Mouse (Mus musculus): Measurements from ENCODE around the gene Vapb.

Vapb gene

DNA sequence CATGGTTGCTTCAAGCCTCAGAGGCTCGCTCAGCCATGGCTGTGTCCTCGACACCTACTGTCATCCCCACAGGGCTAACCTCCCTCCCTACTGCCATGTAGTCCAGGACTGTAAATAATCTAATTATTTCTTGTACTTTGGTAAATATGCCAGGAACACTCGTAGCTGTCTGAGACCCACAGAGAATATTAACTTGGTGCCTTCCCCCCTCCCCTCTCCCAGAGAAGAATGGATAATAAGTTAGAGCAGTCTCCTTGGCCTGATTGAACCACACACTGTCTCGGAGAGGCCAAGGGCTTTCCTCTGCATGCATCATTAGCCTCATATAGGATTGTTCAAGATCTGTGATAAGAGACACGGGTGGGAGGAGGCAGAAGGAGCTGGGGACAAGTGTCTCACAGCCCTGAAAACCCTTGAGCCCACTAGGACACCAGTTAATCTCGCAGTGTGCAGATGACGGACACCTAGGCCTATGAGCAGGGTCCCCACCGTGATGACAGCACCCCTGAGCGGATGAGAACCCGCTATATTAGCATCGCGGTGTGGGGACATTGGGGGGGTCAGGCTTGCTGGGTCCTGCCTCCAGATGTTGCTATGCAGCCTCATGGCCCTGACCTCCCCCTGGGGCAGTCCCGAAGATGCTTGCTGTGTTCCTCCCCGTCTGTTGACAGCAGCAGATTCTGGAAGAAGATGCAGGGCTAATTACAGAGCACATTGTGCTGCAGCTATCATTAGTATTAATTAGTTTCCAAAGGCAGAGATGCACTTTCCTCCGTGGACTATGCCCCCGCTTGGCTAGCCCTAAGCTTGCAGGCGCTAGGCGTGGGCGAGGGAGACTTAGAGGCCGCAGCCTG, 54.8 kb downstream of the Vapb start:
- DNase-seq (ENCODE audit: low read depth, low spot score): no peak

DNA sequence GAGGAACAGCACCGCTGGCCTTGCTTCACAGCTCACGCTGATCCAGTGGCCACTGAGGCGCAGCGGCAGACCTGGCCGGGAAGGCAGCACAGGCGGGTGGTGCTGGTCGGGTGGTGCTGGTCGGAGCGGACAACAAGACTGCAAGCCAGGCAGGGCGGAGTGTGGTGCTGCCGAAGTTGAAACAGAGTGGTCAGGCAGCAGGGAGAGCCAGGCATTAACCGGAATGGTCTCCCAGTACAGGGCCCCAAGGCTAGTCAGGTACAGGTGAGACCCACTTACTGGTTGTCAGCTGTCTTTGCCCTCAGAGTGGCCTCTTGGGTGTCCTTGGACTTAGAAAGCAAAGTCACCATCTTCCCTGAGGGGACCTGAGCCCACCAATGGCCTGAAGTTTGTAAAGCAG, 56.7 kb downstream of the Vapb start:
- DNase-seq (ENCODE audit: low read depth, low spot score): no peak

DNA sequence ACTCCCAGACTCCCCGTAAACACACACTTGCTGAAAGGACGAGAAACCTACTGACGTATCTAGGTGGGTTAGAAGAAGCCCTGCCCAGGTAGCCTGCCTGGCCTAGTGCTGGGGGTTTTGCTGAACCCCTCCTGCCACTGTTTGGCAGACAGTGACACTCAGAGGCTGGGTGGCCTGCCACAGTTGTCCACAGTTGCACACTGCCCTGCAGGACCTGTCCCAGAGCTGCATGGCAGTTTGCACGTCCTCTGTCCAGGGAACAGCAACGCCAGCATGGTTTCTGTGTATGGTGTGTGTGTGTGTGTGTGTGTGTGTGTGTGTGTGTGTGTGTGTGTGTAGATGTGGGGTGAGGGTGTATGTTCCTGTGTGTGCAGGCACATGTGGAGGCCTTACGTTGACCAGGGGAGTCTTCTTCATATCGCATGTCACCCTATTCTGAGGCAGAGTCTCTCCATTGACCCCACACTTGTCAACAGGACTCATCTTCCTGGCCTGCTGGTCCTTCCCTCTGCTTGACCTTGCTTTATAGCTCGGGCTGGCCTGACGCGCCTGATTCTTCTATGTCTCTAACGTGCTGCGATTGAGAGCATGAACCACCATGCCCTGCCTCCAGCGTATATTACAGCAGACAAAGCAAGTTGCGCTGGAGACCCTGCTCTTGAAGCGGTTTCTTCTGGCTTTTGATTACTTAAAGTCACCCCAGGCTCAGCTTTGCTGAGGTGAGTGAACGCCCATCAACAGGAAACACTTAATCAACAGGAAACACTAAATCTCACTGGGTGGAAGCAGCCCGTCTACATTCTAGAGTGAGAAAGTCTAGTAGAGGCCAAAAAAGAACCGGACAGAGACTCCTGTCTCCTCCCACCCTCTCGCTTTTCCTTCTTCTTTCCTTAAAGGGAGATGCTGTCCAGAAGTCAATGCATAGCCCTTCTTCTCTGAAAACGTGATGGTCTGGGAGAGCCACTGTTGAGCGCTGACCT, 57.5 kb downstream of the Vapb start:
- no peak for DNase-seq (ENCODE audit: low read depth, low spot score)

DNA sequence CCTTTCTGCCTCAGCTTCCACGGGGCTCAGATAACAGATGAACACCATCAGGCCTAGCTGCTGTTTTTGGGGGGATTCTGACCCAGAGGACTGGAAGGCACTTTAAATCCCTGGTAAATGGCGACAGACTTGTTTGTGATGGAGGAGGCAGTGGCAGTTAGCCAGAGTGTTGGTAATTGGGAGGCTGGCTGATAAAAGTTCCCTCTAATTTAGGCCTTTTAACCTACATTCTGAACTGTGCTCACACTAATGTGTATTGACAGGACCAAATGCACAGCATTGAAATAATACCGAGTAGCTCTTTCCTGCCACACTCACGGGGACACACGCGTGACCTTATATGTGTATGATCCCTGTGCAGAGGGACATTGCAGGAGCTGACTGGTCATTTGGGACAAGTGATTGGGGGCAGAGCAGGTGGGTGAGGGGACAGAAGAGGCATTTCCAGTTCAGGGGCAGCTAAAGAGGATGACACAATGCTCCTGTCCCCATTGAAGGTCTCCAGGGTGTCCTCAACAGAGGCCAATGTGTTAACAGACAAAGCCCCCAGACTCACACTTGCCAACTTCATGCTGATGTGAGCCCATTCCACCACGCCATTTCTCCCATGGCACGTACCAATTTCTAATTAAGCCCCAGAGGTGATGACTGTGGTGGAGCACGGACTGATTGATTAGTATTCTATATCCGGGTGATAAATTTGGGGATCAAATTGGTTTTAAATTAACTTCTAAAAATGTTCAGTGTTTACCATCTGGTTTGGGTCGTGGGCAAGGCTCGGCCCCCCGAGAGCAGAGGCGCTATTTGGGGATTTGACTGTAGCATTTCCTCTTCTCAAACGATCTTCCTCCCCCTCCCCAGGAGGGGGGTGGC, 58.7 kb downstream of the Vapb start:
- DNase-seq (ENCODE audit: low read depth, low spot score): no peak

DNA sequence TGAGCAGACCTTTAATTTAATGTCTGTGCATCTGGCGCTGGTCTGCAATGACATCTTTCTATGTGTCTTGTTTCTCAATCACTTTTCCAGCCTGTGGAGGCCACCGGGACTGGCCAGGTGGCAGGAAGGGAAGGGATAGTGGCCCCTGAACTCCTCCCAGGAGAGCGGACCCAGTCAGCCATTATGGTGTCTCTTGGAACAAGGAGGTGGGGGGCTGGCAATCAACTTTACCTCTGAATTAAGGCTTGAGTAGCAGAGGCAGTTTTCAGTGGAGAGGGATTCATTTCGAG, 59.3 kb downstream of the Vapb start:
- DNase-seq (ENCODE audit: low read depth, low spot score): no peak

DNA sequence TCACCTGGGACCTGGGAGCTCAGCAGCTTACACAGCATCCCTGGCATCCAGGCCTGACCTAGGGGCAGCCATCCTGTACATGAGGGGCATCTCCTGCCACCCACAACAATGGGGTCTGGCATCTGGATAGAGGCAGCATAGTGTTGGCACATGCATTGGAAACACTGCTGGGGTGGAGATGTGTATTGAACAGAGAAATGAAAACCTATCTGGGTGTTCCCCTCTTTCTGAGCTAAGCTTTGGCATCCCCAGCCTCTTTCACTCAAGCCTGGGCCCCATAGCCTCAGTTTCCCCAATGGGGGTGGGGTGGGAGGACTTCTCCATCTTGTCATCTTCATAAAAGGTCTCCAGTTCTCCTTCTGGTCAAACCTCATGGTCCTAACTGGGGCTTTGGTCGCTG, 62.2 kb downstream of the Vapb start:
- no peak for DNase-seq (ENCODE audit: low read depth, low spot score)

DNA sequence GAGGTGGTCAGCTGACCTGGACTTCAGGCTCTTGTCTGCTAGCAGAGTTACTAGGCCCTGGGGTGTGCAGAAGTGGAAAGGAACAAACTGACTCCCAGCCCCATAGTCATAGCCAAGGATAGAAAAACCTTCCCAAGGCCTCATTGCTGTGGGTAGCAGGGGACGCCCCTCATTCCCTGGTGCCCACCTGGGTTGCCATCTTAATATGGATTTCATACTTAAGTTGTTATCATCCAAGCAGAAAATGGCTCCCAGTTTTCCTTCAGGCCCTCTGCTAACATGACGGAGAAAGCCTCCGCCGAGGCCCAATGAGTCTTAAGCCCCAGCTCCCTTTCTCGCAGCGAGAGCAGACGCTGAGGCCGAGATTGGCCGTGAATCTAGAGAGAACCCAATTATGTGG, 63.3 kb downstream of the Vapb start:
- DNase-seq (ENCODE audit: low read depth, low spot score): no peak

DNA sequence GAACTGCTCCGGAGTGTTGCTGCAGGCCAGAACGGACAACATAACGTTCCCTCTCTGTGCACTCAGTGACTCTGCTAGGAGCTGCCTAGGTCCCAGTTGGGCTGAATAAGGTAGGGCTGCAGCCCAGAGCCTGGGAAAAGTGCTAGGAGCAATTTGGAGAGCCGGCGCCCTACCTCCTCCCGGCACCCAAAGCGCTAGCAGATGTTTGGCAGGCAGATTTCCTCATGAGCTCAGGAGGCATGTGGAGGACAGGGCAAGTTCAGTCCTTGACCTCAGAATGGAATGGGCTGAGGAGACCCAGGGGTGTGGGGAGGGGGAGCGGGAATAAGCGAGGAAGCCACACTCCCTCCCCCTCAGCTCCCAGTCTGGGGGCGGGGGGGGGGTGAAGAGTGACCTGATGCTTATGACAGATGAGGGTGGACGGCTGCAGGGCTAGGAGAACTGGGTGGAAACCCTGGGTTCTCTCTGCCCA, 64.1 kb downstream of the Vapb start:
- DNase-seq (ENCODE audit: low read depth, low spot score): no peak

DNA sequence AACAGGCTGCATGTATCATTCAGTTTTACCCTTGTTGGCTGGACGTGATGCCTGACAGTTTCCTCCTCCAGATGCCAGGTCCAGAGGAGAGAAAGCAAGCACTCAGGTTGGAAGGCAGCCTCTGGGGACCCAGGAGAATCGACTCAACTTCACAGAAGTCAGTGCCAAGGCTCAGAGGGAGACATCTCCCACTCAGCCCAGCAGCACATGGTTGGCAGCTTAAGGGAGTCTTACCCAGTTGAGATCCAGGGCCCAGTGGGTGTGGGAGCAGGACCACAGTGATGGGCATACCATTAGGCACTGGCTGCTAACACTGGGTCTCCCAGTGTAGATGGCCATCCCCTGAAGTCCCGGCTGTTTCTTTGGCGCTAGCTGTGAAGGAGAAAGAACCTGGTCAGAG, 64.9 kb downstream of the Vapb start:
- no peak for DNase-seq (ENCODE audit: low read depth, low spot score)

DNA sequence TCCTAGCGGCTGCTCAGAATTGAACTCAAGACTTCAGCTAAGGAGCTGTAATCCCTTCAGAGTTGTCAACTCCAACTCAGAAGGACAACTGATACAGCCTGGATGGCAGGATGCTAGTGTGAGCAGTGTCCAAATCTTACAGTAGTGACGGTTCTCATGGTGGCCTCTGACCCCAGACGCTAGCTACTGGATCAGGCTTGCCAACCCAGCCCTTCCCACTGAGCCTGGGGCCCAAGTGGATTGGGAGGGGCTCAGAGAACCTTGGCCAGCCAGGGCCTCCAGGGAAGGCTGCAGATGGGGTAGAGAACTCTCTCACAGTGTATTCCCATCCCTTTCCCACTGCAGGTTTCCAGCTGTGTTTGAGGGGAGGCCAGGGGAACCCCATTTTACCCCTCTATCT, 65.6 kb downstream of the Vapb start:
- no peak for DNase-seq (ENCODE audit: low read depth, low spot score)

DNA sequence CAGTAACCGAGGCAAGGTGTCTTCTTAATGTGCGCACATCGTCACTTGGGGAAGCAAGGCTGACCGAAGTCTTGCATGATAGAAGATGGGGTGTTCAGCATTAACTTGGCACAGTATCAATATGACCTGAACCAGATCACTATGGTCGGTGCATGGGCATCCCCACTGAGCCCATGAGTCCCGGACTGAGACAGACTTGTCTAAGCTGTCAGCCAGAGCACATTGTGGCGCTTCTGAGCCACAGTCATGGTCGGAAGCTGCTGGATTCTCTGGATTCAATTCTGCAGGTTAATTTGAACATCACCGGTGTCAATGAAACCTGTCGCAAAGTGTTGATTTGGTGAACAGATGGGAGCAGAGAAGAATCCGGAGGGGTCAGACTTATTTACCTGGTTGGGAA, 66.5 kb downstream of the Vapb start:
- no peak for DNase-seq (ENCODE audit: low read depth, low spot score)

DNA sequence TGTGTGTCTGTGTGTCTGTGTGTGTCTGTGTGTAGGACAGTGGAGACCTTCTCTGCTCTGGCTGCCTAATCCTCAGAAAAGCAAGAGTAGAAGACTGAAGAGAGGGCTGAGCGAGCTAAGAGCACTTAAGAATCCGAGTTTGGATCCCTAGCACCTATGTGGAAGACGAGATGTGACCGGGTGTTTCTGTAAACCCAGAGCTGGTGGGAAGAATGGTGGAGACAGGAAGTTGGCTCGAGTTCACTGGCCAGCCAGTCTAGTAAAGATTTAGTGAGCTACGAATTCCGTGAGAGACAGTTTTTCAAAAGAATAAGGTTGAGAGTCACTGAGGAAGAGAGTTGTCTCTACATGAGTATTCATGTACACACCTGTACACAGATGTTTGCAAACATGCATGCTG, 69.3 kb downstream of the Vapb start:
- no peak for DNase-seq (ENCODE audit: low read depth, low spot score)

DNA sequence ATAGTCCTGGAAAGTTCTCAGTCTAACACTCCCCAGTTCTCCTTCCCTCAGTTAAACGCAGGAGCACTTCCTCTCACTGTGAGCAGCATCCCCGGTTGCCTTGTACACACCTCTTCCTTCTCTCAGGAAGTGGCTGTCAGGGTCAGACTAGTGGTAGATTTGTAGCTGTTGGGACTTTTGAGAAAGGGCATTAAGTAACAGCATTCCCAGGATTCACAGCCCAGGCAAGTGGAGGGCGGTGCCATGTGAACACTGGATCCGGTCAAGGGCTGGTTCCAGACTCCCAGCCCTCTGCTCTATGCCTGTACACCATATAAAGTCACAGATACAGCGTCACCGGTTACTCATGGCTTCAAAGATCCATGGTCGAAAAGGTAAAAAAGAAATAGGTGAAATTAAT, 71.6 kb downstream of the Vapb start:
- DNase-seq (ENCODE audit: low read depth, low spot score): no peak

DNA sequence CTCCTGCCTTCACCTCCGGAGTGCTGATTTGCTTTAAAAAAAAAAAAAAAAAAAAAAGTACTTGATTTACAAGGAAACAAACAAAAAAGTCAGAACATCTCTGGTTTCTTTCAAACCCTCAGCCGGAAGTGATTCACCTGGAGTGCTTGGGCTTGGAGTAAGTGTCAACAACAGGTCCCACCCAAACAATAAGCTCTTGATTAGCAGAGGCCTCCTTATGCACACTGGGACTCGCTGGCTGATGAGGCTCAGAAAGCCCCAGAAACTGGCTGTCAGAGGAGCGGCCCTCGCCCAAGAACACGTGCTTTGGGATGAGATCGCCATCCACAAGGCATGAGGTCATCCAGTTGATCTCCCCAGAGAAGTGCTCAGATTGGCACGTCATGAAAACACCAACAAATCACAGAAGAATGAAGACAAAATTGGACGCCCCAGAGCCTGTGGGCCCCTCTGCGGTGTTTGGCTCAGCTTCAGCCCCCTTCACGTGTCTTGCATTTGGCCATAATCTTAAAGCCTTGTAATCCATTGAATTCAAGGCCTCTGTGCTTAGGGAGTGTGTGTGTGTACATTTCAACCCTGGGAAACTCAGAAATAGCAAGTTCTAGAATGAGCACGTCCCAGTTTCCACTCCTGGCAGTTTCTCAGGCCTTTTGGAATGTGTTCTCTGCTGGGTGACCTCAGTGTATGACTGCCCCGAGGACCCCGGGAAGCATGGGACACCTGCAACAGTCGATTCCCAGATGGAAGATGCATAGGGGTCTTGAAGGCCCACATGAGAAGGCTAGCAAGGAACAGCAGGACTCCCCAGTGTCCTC, 72.9 kb downstream of the Vapb start:
- DNase-seq (ENCODE audit: low read depth, low spot score): no peak

DNA sequence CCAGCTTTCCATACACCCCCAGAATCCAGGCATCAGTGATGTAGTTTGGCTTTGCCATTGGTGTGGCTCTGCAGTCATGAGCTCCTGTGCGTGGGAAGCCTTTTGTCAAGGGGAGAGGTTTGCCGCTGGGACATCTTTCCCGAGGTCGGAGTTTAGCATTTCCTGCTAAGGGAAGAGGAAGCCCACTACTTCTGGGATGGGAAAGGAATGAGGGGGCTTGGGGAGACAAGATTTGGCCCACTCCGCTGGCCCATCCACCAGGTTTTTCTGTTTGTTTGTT, 73.5 kb downstream of the Vapb start:
- no peak for DNase-seq (ENCODE audit: low read depth, low spot score)

DNA sequence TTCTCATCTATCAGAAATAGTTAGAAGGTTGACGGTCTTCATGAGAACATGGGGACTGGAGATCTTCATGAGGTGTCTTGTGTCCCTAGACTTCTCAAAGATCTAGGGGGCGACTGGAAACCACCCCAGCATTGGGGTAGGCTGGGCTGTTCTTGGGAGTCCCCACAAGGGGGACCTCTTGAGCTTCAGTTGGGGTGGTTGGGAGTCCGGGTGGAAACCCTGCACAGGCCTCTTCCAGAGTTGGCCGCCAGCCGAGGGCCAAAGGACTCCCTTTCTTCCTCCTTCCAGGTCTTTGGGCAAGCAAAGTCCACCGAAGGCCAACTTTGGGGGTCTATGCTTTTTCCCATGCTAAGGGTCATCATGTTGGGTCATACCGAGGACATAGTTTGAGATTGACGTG, 74.5 kb downstream of the Vapb start:
- no peak for DNase-seq (ENCODE audit: low read depth, low spot score)

DNA sequence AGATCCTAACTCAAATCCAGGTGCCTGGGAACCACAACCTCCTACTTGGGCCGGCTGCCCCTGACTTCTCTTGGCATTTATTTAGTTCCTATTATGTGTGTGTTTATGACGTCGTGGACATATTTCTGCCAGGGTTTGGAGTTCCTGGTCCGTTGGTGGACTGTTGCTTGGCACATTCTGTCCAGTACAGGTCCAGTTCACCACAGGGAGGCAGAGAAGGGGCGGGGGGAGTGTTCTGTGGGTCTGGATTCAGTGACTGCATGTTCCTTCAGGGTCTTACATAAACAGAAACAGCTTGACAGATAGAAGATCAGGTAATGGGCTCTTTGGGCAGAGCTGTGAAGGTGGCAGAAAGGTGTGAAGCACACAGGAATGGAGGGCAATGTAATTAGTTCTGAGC, 75.8 kb downstream of the Vapb start:
- no peak for DNase-seq (ENCODE audit: low read depth, low spot score)

DNA sequence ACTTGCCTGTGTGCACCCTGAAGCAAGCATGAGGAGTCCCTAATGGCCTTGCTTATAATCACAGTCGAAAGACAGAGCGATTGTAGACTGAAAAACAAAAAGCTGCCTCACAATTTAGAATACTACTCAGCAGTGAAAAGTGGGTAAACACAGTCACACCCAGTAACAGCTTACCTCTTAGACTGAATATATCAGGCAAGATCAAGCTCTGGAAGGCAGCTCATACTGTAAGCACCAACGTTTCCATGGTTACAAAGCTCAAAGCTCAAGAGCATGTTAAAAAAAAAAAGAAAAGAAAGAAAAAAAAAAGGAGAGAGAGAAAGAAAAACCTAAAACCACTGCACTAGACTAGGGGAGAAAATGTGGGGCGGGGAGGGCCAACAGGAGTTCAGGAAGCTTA, 89.0 kb downstream of the Vapb start:
- no peak for DNase-seq (ENCODE audit: low read depth, low spot score)

DNA sequence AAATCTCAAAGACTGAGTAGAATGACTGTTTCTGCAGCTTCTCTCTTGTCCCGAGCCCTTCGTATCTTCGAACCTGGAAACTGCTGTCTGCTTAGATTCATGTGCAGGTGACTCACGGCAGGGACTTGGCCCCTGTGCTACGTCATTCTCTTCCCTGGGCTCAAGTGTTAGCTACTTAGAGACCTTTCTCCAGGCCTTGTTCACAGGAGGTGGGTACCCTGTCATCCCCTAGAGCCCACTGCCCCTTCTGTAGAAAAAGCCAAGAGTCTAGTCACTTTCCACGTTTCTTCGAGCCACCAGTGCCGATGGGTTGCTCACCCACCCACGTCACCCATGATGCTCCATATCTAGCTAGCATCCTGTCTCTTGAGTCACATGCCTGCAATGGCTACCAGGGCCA, 89.9 kb downstream of the Vapb start:
- DNase-seq (ENCODE audit: low read depth, low spot score): no peak

DNA sequence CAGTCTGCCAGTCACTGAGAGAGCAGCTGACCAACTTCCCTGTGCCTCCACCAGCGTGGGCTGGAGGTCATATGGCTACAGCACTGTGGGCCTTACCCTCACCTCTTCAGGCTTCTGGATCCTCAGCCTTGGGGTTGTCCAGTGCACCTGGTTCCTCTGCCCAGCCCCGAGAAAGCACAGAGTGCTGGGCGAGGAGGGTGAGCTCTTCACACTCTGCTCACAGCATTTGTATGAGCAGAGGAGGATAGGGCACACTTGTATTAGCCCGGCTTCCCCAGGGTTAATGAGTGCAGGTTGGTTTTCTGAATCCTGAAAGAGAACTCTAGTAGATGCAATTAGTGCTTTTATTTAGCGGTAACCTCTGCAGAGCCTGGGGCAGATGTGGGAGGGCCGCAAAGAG, 90.8 kb downstream of the Vapb start:
- no peak for DNase-seq (ENCODE audit: low read depth, low spot score)

DNA sequence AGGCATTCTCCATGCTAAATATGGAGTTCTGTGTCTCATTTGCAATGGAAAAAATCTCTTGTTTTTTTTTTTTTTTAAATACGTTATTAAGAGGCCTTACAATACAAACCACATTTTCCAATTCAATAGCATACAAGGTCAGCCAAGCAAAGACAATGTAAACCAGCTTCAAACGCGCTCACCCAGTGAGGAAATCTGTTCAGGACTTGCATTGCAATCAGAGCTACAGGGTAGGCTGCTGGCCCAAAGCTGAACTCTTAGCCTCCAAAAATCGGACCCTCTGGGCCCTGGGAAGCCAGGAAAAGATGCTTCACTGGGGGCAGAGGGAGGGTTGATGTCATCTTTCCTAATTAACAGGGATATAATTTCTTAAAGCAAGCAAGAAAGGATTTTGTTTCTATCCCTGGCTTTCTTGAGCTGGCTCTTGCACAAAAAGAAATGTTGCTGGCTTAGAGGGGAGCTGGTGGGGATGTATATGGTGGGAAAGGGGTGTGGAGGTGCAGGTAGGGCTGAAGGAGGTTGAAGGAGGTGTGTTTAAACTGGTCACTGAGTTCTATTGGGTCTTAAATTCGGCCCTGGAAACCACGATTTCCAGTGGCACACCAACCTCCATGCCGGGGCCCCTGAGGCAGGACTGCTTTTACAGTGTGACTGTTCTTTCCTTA, 95.6 kb downstream of the Vapb start:
- no peak for DNase-seq (ENCODE audit: low read depth, low spot score)

Data from telencephalon, adult 2 months (tissue).